Mouse (Mus musculus) neural tube, postnatal 0 days (tissue): ENCODE measurements around the gene Gm11172. TPM values are rescaled to one million over a fixed set of nuclear protein-coding genes. Genes with fewer than 3 reads are reported as not detected.

ENCODE experiments used
- polyA plus RNA-seq: library from polyadenylated mRNA; unstranded; fragments of >200 nt; fragmentation: Nextera tagmentation; extraction: Ambion mirVana; gene quantifications from 2 replicates; pipeline ENCODE4 v1.2.1, GENCODE M21; 2015

Gm11172 gene
- polyA plus RNA-seq: not detected in 2 replicates

DNA sequence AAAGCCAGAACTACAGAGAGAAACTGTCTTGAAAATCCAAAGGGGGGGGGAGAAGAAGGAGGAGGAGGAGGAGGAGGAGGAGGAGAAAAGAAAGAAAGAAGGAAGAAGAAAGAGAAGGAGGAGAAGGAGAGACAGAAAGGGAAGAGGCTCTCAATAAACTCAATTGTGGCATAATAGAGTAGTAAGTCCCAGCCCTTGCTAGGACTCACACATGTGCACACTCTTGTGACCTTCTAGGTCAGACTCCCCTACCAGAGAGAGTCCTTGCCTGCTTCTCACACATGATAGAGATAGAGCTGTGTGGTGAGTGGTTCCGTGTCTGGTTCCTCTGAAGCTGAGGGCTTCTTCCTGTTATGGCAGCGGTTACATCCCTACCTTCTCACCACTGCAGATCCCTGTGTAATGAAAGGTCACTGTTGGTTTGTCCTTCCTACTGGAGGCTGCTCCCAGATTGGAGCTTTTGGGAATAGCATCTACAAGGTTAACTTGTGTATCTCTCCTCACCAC is at the start of gene Gm11172:
Gene Gm11172 (plus strand): TSS at position 51 of the 507 bp plus-strand sequence.

DNA sequence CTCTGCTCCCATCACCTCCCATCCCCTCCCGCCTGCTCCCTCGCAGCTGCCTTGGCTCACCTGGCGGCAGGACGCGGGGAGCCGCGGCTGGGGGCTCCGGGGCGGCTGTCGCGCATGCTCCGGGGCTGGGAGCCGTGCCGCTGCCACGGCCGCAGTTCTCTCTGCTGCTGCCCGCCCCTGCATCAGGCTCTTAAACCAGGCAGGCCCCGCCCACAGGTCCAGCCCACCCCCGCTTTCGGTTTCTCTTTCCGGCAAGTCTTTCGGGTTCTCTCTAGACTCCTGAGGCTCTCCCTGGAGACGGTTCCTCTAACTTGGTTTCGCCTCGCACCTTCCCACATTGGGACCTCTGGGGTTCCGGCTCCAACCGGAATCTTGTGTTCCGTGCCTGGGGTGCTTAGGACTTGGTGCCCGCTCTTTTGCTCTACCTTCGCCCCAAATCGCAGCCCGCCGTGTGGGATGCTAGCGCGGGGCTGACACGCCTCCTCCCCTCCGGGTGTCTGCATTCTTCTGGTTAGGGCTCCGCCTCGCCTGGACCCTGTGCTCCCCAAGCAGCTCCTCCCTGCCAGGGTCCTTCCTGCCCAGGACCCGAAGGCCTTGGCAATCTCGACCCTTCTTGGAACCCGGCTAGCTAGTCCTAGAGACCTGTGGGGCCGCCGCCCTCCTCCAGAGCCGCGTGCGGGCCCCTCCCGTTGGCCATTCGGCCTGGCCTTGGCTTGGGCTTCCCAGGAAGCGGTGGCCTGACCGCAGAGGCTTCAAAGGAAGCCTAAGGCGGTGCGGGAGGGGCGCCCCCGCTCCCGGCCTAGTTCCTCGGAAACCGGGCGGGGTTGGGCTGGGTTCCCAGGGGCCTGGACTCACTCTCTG is 27.1 kb upstream of the Gm11172 start, which contains the start of gene Socs1:
Gene Socs1 (minus strand): TSS at position 166 of the 861 bp plus-strand sequence.

GRCm38 (mm10) chr16:10788271-10788670 is 24.4 kb upstream of the Gm11172 start, which contains the start of gene Tnp2:
Gene Tnp2, minus strand, starts transcription at chr16:10788660.

DNA sequence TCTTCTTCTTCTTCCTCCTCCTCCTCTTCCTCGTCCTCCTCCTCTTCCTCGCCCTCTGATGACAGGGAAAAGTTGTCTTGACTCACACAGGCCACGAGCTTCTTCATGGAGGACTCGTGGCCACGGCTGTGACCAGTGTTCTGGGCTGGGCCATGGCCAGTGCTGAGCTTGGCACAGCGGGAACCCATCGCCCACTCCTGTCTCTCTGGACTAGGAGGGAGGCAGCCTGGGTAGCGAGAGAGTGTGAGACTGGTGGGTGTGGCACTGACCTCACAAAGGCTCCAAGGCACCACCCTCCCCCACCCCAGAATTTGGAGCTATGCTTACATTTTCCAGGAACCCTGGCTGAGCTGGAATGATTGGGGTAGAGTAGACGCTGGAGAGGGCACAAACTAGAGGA is 22.0 kb upstream of the Gm11172 start, which contains the start of gene Prm3:
Gene Prm3 (minus strand): TSS at position 213 of the 400 bp plus-strand sequence.

GRCm38 (mm10) chr16:10796034-10796433 is 16.7 kb upstream of the Gm11172 start, which contains the start of gene Prm2:
Gene Prm2, minus strand, starts transcription at chr16:10796134.

GRCm38 (mm10) chr16:10805789-10806527 is 6.8 kb upstream of the Gm11172 start, which contains the start of gene Prm1:
Gene Prm1, minus strand, starts transcription at chr16:10805839.

GRCm38 (mm10) chr16:10834911-10835587 is 22.3 kb downstream of the Gm11172 start, which contains the start of gene Rmi2:
Gene Rmi2, plus strand, starts transcription at chr16:10835059.

Other genes with a start within 250 kb of the Gm11172 start
- 6.7 and 6.9 TPM in 2 replicates for gene Socs1, start 27.4 kb upstream of the Gm11172 start, polyA plus RNA-seq
- not detected in 2 replicates for gene Tnp2, start 24.3 kb upstream of the Gm11172 start, polyA plus RNA-seq
- gene Prm3, start 22.0 kb upstream of the Gm11172 start, polyA plus RNA-seq: not detected in 2 replicates
- not detected in 2 replicates for gene Prm2, start 16.8 kb upstream of the Gm11172 start, polyA plus RNA-seq
- 0.62 and 0.76 TPM in 2 replicates for gene Prm1, start 7.1 kb upstream of the Gm11172 start, polyA plus RNA-seq
- 0.43 and 0.52 TPM in 2 replicates for gene Rmi2, start 22.1 kb downstream of the Gm11172 start, polyA plus RNA-seq
- gene Snn, start 248.0 kb downstream of the Gm11172 start, polyA plus RNA-seq: 85.9 and 103 TPM in 2 replicates